Mouse (Mus musculus) testis, adult 10 weeks (tissue): Measurements from ENCODE around the gene Cox20. TPM values are rescaled to one million over a fixed set of nuclear protein-coding genes. Genes with fewer than 3 reads are reported as not detected.

Experiments
- polyA plus RNA-seq: library from polyadenylated mRNA; stranded (reverse); fragments of 350-450 nt; fragmentation: Illumina TruSeq; extraction: RNeasy Lipid Tissue Mini Kit (QIAGEN cat#74804); gene quantifications from one replicate; pipeline ENCODE4 v1.2.3, GENCODE M21; 2014; ENCODE audit warnings: low read depth, low replicate concordance

Cox20 gene
- 162 TPM for polyA plus RNA-seq

GRCm38 (mm10) chr1:178318389-178319184, at the start of gene Cox20:
Gene Cox20 (plus strand): TSS chr1:178319130.

DNA sequence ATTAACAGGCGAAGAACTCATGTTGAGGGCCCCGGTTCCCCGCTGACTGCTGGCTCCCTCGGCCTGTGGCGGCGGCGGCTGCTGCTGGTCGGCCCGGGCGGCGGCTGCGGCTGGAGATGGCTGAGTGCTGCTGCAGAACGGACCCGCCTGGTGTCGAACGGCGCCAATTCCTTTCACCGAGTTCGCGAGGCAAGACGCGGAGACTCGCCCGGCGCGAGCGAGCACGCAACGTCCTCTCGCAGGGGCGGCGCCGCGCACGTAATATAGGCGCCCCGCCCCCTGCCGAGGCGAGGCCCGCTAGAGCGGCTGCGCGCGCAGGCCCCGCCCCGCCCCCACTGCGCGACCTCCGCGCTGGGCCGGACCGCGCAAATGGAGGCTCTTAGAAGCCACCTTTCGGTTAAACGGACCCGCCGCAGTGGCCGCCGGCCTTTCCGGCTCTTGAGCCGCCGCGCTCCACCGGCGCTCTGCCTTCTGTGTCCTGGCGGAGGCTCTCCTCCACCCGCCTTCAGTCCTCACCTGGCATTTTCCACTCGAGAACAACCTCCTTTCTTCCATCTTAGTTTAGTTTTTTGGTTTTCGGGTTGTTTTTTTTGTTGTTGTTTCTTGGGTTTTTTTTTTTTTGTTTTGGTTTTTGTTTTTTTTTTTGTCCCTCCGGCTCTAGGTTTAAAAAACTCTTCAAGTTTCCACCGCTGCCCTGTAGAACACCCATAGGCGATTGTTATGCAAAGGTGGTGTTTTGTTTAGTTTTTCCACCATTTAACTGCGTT, 18.8 kb downstream of the Cox20 start, which contains the start of gene Hnrnpu:
Gene Hnrnpu (minus strand): TSS at position 247 of the 767 bp plus-strand sequence.

Other genes with a start within 250 kb of the Cox20 start
- 41.9 TPM for gene Desi2, start 131.7 kb upstream of the Cox20 start, polyA plus RNA-seq
- gene Hnrnpu, start 18.7 kb downstream of the Cox20 start, polyA plus RNA-seq = 989 TPM
- 244 TPM for gene Efcab2, start 87.0 kb downstream of the Cox20 start, polyA plus RNA-seq
- gene Kif26b, start 210.0 kb downstream of the Cox20 start, polyA plus RNA-seq = 0.11 TPM